Mouse (Mus musculus): ENCODE data around the gene Rps8.

The Rps8 gene

GRCm38 (mm10) chr4:117125348-117125909, 30.6 kb downstream of the Rps8 start, which contains the start of gene Btbd19:
Btbd19 (minus strand) TSS chr4:117125725.
- no peak for DNase-seq (ENCODE audit: low spot score in 2 of 2)

GRCm38 (mm10) chr4:117124518-117125347, 31.3 kb downstream of the Rps8 start:
- DNase-seq (ENCODE audit: low spot score in 2 of 2) = peak in 1 of 2 experiments; percentile 38

GRCm38 (mm10) chr4:117124218-117124517, 31.9 kb downstream of the Rps8 start:
- no peak for DNase-seq (ENCODE audit: low spot score in 2 of 2)

GRCm38 (mm10) chr4:117123546-117124217, 32.4 kb downstream of the Rps8 start:
- no peak for DNase-seq (ENCODE audit: low spot score in 2 of 2)

- DNase-seq (ENCODE audit: low spot score in 2 of 2) = no peak
Observed at GRCm38 (mm10) chr4:117122209-117122608, 33.8 kb downstream of the Rps8 start.

- peak; percentile 76 to 83 for DNase-seq (ENCODE audit: low spot score in 2 of 2)
Observed at GRCm38 (mm10) chr4:117120445-117121414, 35.3 kb downstream of the Rps8 start.

GRCm38 (mm10) chr4:117120052-117120444, 36.0 kb downstream of the Rps8 start:
- DNase-seq (ENCODE audit: low spot score in 2 of 2) = no peak

- no peak for DNase-seq (ENCODE audit: low spot score in 2 of 2)
Observed at GRCm38 (mm10) chr4:117119636-117120035, 36.4 kb downstream of the Rps8 start.

- DNase-seq (ENCODE audit: low spot score in 2 of 2) = no peak
Observed at GRCm38 (mm10) chr4:117117931-117118330, 38.1 kb downstream of the Rps8 start.

GRCm38 (mm10) chr4:117115592-117115991, 40.5 kb downstream of the Rps8 start:
- no peak for DNase-seq (ENCODE audit: low spot score in 2 of 2)

- DNase-seq (ENCODE audit: low spot score in 2 of 2) = no peak
Observed at GRCm38 (mm10) chr4:117113237-117113636, 42.8 kb downstream of the Rps8 start.

- no peak for DNase-seq (ENCODE audit: low spot score in 2 of 2)
Observed at GRCm38 (mm10) chr4:117110985-117111384, 45.1 kb downstream of the Rps8 start.

GRCm38 (mm10) chr4:117110249-117110648, 45.8 kb downstream of the Rps8 start:
- DNase-seq (ENCODE audit: low spot score in 2 of 2) = no peak

GRCm38 (mm10) chr4:117109330-117109729, 46.7 kb downstream of the Rps8 start:
- DNase-seq (ENCODE audit: low spot score in 2 of 2) = no peak

GRCm38 (mm10) chr4:117108524-117108849, 47.6 kb downstream of the Rps8 start:
- no peak for DNase-seq (ENCODE audit: low spot score in 2 of 2)

GRCm38 (mm10) chr4:117107813-117108523, 48.1 kb downstream of the Rps8 start:
- DNase-seq (ENCODE audit: low spot score in 2 of 2) = no peak

GRCm38 (mm10) chr4:117105127-117105526, 50.9 kb downstream of the Rps8 start:
- DNase-seq (ENCODE audit: low spot score in 2 of 2) = no peak

- no peak for DNase-seq (ENCODE audit: low spot score in 2 of 2)
Observed at GRCm38 (mm10) chr4:117104672-117105071, 51.4 kb downstream of the Rps8 start.
